Mouse (Mus musculus) spleen, adult 2 months (tissue): ENCODE measurements around the gene Bmp2k.

ENCODE experiments used
- CTCF ChIP-seq: fragments of 200-500 bp; IDR thresholded peaks from 2 replicates; pipeline ENCODE4 v1.5.1; 2011; ENCODE audit warnings: mild to moderate bottlenecking, inconsistent platforms; ENCODE audit not compliant: insufficient read depth, insufficient read length, insufficient replicate concordance; ENCODE audit errors: extremely low read depth
- POLR2A ChIP-seq: fragments of 200-500 bp; IDR thresholded peaks from 2 replicates; pipeline ENCODE4 v1.6.1; 2011; ENCODE audit warnings: low read depth, low read length, inconsistent platforms

GRCm38 (mm10) chr5:97056791-97057450 is 59.4 kb downstream of the Bmp2k start:
- TF ChIP-seq CTCF (no peak), POLR2A (no peak)
